Mouse (Mus musculus) hematopoietic stem cell, adult 5-6 weeks (primary cell): ENCODE measurements at regions not wholly inside any gene's neighbourhood (a gene's known extent, or its start where the extent isn't known, plus 50 kb on each side); places are given as distances from the start of the nearest gene placed in this dataset.
A peak's percentile ranks its signal among the peaks of the same experiment; 100 is the strongest.

Experiments
- ATAC-seq, 2 experiments: fragments of 125-278 bp in 1 of 2; replicated peaks in 1 of 2; 2 replicates each; pipeline ENCODE4 v1.8.0; 2016 to 2017; ENCODE audit warnings: inconsistent platforms in 2 of 2, mild to moderate bottlenecking in 2 of 2, moderate number of reproducible peaks in 2 of 2, low read depth in 1 of 2, moderate TSS enrichment in 1 of 2; ENCODE audit not compliant: low FRiP score in 2 of 2, poor library complexity in 2 of 2, severe bottlenecking in 2 of 2, insufficient read depth in 1 of 2, low TSS enrichment in 1 of 2

DNA sequence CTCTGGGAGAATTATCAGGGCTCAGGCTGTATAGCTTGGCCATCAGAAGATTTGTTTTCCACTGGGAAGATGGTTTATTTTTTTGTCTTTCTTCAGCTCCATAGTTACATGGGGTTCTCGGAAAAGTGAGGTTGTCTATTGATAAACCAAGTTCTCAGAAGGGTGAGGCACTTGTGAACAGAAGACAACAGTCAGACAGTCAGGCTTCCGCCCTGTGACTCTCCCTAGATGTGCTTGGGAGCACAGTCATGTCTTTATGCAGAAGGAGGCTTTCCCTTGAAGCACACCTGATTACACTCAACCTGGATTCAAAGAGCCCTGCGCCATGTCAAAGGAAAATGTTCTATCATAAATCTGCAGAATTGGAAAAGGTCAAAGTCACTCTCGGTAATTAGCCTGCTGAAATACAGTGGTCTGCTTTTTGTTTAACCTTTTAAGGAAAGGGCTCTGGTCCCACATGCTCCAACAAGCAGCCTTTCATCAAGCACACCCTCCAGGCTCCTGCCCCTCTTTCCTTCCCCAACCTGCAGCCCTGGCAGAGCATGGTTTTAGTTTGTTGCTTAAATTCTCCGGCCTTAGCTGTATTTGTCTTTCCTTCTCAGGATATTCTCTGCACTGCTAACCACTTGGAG is 152.8 kb upstream of the Bmp2 start:
- ATAC-seq: no peak

DNA sequence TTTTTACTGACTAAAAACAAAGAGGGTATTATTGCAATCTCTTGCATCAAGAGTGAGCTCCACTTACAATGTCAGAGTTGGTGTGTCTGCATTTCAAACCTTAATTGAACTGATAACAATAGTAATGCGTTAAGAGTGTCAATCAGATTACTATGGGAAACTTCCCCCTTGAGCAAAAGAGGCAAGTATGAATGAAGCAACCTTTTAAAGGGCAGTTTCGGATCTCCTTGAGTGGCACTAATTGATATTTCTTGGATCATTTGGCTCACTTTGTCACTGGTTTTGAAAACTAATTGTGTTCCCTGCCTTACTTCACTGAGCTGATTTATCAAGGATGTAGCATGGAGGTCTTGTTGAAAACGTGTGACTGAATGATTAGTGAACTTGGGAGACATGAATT is 151.0 kb upstream of the Bmp2 start:
- no peak for ATAC-seq

DNA sequence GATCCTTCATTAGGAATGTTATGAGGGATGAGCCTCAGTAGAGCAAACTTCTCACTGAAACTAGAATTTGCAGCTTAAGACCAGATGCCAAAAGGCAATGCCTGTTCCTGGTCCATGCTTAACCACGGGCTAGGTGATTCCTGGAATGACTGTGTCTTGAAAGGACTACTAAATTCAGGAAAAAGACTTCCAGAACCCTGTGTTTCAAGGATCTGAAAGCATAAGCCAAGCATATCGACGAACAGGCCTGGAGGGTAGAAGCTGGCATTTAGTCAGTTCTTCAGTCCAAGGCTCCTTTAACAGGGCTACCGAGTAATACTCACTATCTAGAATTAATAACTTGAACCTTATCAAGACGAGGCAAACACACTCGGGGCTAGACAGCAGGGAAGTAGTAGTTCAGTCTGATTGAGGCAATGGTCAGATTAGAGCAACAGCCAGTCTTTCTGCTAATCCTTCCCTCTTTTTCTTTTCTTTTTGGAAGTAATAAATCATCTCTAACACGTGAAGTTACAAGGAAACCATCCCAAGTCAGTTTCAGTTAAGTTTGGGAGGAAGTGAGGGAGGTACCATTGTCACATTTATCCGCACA is 134.9 kb upstream of the Bmp2 start:
- no peak for ATAC-seq

DNA sequence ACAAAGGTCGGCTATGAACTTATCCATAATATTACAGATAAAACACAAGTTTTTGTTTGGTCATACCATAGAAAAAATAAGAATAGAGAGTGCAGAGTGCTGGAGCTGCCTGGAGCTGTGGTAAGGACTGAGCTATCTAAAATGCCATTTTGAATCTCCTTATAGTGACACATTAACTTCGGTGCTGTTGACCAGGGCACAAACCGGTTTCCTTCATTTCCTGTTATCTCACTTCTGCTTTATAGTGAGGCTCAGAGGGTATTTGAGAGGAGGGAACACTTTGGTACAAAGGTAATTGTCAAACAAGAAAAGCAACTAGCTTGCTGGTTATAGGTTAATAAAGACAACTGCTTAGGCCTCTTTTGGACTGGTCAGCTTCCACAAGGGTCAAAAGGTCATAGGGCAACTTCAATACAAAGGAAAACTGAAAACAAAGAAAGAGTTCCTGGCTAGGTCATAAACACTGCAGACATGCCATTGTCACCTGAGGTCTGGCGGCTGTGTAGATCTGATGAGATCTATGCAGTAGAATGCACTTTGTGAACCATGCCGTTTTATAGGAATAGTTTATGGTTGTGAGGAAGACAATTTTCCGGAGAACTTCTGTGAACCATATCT is 132.2 kb upstream of the Bmp2 start:
- peak; percentile 60 to 71 for ATAC-seq

DNA sequence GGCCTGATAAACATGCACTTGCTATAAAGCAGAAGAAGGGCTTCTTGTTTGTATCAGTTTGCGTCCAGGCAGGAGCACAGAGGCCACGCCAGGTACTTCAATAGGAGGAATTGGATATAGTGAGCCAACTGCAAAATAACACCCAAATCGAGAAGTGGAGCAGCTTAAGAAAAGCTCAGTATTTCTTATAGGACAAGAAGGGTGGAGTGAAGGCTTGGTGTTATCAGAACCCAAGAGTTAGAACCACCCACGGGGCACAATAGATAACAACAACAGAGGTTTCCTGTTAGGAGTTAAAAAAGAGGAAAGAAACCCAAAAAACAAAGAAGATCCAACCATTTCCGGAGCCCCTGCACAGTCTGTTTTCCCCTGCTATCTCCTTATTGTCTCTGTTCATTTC is 126.4 kb upstream of the Bmp2 start:
- ATAC-seq: no peak

DNA sequence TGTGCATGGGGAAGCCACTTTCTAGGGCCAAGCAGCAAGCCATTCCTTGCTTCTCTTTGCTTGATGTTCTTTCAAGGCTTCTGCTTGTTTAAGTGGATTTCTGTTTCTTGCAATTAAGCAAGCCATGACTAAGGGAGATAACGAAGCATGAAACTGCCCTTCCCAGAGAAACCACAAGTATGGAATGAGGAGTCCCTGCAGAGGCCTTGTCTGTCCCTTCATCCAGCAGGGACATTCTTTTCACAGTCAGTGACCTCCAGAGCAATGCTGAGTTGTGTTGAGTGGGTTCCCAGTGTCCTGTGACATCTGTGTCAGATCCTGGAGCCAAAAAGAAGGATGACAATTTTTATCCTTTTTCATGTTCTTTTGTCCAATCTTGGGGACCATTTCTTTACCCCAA is 124.9 kb upstream of the Bmp2 start:
- no peak for ATAC-seq

DNA sequence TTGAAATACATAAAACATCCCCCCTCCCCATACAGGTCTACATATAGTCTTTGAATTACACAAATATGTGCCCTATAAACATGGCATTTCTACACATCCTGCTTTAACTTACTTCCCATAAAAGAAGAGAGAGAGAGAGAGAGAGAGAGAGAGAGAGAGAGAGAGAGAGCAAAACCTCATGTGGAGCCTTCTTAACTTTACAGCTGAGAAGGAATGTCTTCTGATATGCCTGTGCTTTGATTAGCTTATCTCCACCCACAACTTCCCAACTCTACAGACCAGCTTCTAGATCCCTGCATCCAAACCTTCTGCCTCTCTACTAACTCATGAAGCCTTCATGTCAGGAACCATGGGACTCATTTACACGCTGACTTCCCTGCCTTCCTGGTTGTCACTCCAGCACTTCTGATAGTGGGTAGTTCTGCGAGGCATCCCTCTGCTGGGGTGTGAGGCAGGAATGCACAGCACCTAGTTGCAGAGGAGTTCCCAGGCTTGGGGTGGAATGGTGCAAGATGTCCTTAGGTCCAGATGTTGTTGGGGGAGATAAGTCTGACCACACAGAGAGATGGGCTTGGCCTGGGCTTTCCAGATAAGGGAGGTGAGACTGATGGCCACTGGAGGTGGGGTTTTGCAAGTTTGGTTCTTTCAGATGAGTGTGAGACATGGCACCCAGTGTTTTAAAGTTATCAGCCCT is 122.4 kb upstream of the Bmp2 start:
- no peak for ATAC-seq

DNA sequence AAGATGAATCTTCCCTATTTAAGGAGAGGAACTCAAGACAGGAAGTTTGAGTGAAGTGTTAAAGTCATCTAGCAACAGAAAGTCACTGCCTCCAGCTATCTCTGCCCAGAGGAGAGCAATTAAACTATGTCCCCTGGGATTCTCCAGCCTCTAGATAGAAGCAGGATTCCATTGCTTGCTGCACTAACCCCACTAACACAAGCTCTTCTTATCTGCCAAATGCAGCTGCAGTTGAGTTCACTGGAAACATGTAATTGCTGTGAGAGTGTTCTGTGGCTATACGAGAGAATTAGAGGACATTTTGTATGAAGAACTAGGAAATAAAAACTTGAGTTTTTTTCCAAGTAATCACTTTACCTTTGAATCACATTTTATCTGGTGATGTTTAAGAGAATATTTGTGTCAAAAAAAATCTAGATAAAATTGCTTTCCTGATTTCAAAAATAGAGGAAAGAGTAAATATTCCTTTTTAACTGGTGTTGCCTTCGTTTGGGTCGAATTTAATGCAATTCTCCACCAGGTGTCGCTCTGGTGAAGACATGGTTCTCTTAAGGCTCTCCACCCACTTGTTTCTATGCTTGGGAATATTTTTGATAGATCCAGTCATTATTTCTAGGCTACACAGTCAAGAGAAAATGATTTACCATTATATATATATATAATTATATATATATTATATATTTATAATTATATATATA is 121.1 kb upstream of the Bmp2 start:
- ATAC-seq: peak in 1 of 2 experiments; percentile 37; a peak in 1 of 4 replicates

DNA sequence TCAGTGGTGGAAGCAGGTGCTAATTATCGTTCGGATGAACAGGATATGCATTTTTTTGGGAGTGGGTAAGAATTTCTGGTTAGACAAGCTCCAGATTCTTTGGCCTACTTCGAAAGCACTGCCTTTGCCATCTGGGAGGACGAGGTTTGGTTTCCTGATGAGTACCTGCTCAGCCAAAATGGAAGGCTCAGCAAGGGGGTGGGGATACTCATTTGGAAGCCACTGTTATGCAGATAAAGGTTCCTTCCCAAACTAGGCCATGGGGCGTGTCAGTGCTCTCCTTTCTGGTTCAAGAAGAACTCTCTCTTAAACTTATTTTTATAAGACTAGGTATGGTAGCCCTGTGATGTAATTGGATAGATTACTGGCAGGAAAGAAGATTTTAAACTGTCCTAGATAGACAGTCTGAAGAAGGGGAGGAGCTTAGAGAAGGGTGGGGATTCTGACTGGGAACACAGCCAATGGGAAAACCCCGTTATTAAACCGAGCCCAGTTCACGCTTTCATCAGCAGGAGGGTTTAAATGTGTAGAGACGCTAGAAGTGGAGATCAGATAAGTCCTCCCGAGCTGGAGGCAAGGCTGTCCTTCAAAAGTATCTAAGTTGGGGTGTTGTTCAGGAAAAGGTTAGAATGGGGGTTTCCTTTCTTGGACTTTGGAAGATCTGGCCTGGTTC is 119.7 kb upstream of the Bmp2 start:
- no peak for ATAC-seq

DNA sequence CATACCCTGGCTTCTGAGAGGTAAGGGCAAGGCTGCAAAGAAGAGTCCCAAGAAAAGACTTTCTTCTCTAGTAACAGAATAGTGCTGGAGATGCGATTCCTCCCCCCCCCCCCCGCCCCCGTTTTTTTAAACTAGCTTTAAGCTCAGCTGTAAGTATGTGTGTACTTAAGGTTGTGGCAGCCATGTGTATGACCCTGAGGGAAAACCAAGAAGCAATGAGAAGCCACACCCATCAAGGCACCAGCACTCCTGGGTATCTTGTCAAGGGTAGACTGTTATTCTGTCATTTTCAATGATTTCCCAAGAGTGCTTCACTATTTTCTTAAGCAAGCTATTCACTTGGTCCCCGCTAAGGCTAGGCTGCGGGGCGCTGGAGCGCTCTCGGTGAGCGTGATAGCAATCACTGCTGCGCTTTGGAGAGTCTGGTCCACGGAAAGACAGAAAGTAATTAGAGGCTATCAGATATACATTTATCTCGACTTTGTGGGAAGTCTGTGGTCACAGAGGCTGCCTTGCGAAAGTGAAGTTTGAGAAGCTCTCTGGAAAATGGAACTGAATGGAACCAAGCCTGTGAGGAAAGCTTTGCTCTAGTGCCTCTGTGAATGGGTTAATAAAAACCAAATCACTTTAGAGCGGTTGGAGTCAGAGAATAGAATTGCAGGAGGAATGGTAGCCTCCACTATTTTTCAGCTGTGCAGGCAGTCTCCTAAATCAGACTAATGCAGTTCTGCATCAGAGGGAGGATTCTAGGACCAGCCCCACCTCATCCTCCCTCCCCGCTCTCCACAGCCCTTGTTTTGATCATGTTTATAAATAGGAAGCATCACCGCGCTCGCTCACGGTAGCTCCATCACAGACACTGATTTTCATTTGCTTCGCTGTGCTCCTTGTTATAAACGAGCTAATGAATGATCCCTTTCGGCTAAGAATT is 114.8 kb upstream of the Bmp2 start:
- ATAC-seq: no peak

DNA sequence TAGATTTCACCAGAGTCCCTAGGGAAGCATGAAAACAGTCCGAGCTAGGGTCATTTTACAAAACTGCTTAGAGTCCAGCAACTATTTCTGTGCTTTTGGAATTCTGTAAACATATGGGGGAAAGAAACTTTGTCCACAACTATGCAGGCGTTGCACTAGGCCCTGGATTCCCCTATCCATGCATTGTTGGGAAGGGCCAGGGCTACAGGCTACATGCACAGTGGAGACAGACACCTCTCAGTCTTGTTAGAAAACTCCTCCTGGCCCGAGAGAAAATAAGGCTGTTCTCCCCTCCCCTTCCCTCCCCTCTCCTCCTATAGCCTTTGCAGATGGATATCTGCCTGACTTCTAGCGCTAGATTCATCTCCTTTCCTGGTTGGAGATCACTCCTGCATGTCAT is 113.9 kb upstream of the Bmp2 start:
- no peak for ATAC-seq

DNA sequence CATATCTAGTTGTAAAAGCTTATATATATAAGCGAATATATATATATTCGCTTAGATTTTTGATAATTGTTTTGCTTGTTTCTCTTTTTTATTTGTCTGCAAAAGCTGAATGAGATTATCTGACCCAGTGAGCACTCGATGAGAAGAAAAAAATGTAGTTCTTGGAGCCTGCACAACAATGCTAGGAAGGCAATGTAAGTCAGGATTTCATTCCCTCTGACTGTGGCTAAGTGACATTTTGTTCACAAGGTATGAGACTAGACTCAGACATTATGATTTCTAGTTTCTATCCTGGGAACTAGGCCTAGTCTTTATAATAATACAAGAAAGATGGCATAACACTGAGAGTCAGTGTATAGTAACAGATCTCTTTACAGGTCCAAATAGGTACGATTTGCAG is 108.9 kb upstream of the Bmp2 start:
- no peak for ATAC-seq

DNA sequence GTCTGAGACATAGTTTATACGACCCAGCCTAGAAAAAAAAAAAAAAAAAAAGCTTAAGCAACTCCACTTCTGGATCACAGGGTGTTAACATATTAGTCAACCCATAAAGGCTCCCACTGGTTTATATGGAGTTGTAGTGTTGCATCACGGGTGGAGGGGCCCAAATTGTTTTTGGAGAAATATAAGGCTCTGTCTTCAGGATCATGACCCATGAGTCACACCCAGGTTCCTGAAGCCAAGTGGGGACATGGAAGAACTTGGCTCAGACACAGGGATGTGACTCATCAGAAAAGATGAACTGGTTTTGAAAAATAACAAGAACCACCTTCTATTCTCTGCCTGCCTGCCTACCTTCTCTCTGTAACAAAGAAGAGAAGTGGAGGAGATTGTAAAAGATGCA is 108.5 kb upstream of the Bmp2 start:
- ATAC-seq: no peak

DNA sequence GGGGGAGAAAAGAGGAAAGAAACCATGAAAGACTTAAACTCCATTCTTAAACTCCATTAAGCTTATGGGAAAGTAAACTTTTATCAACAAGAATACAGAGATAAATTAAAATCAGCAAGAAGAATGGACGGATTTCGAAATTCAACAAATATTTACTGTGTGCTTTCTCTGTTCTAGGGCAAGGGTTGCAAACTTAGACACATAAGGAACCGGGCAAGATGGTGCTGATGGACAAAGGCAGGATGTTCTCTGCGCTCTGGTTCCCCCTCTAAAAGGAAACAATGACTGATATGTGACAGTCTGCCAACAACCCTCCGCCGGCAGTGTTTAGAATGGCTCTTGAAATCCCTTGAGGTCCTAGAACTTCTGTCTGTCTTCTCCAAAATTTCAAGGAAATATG is 99.0 kb upstream of the Bmp2 start:
- ATAC-seq: no peak

DNA sequence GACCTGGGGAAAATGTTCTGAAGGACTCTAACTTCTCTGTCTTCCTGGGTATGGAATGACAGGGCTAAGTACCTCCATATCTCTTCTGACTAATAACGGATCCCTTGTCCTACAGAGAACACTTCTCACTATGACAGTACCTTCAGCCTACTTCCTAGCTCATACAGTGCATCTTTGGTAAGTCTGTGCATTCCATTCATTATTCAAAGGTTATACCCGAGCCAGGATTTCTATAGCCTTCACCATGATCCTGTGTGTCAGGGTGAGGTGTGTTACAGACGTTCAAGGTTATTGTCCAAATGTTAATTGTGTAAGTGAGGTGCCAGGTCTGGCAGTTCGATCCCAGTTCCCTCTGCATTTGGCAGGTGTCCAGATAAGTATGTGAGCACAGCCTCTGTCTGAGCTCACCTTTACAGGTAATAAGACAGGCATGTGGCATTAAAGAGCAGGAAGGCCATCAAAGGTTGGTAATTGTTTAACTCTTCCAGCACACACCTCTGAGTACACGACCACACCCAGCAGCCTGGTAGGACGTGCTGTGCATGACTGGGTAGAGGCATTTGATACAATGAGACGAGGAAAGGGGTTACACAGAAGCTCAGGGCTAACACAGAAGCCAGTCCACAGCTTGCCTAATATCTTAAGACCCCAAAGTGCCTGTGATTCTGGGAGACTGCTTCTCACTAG is 96.3 kb upstream of the Bmp2 start:
- ATAC-seq: no peak

DNA sequence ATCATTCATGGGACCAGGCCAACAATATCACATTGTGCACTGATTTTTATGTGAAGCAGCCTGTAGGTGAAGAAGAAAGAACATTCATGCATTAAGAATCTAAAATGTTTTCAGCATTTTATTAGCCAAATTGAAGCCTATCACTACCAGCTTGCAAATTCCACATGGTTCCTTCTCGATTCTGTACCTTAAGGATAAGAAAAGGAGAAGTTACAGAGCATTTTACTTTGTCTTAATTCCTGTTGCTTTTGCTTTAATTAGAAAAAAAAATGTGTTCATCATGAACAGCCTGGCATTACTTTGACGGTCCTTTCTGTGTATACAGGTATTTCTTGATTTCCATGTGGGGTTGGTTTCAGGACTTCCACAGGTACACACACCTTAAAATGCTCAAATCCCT is 95.2 kb upstream of the Bmp2 start:
- ATAC-seq: no peak
